Mouse (Mus musculus) thymus, adult 18-20 months (tissue): ENCODE results near the gene Pitpnm3.
A peak's percentile ranks its signal among the peaks of the same experiment; 100 is the strongest.

Experiments
- DNase-seq, 2 experiments: peaks; one replicate each; pipeline ENCODE4 v3.0.0; 2022; ENCODE audit warnings: mixed read lengths in 2 of 2

Gene Pitpnm3

DNA sequence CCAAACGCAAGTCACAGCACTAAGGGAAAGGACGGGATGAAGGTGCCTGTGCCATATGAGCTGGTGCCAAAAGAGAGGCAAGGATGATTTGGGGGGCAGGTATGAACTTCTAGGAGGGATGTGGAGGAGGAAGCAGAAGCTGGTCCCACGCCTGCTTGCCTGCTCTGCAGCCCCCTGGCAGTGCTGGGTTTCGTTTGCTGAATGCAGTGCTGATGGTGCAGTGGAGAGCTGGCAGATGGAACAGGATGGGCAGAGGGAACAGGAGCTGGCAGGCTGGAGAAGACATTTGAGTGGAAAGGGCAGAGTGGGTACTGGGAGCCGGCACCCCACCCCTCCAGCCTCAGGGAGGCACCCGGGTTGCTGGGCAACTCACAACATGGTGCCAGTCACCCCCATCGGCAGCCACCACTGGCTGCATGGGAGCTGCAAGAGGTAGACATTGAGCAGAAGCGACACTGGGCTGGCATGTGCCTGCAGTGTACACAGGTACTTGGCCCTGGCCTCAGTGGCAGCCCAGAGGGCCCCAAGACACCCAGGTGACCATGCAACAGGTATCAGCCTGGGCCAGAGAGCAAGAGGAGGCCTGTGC, 86.3 kb downstream of the Pitpnm3 start:
- no peak for DNase-seq

DNA sequence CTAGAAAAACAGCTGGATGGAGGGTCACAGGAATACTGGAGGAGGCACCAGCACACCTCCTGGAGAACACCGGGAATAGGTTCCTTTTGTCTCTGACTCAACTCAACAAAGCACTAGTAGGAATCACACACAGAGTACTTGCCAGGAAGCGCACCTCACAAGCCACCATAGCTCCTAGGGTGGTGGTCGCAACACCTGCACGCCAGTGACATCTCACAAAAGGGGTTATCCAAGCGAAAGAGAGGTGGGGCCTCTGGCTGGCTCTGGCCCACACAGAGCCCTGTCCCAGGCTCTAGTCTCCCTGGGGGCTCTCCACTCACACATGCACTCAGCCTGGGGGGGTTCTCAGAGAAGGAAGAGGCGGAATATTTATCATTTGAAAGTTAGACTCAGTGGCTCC, 86.8 kb downstream of the Pitpnm3 start:
- DNase-seq, result no peak

DNA sequence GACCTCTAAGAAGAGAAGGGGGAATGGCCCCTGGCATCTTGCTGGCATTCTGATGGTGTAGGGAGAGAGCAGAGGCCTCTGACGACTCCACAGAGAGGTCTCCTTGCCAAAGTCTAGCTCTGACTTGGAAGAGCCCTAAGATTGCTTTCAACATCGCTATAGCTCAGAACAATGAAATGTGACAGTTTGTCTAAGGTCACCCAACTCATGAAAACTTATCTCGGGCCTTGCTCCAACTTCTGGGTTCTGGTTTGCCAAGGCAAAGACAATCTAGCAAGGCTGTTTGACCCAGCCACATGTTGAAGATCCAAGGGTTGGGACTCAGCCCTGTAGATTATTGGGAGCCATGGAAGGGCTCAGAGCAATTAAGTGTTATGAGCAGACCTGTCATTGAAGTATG, 91.3 kb downstream of the Pitpnm3 start:
- DNase-seq, result no peak

DNA sequence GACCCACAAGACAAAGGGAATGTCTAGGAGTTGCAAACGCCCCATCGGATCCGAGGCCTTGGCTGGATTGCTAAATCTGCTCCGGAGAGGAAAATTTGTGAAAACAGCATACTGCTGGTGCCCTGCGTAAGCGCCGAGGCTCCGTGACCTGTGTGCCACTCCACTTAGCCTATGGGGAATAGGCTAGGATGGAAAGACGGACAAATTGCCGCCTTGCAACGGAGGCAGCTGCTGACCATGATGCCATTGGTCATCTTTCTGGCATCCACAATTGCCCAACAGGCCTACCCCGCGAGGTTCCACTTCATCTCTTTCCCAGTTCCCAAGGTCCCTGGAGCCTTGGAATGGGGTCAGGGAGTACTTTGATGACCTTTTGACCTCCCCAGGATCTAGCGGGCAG, 92.9 kb downstream of the Pitpnm3 start:
- DNase-seq, result no peak

DNA sequence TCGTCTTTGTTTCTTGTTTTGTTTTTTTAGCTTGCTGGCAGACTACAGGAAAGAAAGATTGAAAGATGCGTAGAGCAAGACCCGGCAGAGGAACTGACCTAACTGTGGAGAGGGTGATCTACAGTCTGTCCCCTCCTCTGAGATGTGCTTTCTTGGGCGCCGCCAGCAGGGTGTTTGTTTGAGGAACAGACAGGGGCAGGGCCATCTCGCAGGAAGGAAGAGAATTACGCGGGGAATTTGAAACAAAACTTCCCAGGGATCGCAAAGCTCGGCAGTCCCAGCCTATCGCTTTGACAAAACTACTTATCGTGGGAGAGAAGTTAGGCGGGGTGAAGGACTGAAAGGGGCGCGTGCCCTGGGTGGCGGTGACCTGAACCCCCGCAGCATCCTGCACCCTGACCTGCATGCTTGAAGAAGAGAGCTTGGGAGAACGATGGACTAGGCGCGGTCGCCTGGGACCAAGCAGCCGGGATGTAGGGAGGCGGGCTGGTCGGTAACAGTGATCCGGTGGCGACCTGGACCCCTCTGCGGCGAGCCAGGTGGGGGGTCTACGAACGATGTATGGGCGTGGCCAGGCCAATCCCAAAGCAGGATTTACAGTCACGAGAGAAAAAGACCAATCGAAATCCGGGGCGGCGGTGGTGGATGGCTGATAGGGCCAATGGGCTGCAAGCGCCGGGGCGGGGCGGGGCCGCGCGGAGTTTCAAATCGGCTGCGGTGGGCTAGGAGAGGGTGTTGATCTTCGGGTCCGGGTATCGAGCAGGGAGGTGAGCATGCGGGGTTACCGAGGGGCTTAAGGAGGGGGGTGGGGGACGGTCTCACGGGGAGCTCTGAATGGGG, 93.6 kb downstream of the Pitpnm3 start, which contains the start of gene Pimreg:
TSS of gene Pimreg (plus strand) at position 265 of the 840 bp plus-strand sequence.
- peak; percentile 82 to 88 for DNase-seq

DNA sequence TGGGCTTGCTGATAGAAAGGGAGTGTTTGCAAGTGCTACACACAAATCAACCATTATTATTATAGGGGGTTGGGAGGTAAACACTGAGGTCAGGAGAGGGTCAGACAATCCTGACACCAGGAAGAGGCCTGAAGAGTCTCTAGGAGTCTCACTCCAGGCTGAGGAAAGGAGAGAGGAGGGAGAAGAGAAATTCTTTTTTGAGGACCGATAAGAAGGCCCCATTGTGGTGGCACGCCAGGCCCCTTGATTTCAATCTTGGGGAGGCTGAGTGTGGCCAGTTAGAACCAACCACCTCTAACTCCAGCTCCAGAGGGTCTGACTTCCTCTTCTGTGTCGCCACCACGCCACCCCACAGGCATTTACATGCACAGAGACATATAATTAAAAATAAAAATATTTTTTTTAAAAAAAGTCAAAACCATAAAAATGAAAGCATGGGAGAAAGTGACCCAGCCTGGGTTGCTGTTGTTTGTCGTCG, 94.2 kb downstream of the Pitpnm3 start:
- no peak for DNase-seq

DNA sequence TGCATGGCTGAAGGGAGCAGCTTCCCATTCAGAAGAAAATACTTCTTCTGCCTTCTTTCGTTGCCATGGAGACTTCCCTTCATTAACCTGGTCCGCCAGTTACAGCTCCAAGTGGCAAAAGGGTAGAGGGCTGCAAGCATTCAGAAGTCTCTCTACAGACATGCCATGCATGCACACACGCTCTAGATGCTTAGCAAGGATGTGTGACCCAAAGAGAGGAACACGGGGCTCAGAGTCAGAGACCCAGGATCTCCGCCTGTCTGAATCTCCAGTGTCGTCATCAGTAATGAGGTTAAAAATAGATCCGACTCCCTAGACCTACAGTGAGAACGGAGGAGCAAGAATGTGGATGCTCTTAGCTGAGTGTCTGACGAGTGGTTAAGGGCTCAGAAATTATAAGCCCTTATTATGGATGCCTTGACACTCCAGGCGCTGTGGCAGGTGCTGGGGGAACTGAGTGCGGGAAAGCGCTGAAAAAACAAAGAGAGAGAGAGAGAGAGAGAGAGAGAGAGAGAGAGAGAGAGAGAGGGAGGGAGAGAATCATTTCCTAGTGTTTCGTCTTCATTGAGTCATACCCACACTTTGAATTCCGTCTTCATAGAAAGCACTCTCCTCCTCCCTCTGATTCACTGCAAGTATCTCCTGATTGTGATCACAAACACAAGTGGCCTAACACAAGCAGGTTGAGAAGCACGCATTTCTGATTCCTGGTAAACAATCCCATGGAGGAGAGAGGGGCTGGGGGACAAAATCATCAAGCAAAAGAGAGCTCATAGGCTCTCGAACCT, 95.8 kb downstream of the Pitpnm3 start:
- DNase-seq, result no peak

DNA sequence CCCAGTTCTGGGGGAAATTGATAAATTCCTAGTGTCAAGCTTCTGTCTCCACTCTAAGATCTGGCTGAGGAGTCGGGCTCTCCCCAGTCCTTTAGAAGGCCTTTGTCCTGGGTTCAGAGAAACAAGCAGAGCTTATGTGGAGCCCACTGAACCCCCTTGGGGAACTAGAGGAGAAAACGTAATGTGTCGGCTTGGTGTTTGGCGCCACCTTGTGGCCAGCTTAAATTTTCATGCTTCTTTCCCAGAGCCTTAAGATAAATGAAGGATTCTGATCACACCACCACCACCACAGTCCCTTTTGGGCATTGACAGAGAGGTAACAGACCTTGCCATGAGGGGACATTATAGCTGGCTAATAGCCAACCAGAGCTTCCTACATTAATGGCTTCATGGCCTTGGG, 97.6 kb downstream of the Pitpnm3 start:
- peak; percentile 30 to 41 for DNase-seq

DNA sequence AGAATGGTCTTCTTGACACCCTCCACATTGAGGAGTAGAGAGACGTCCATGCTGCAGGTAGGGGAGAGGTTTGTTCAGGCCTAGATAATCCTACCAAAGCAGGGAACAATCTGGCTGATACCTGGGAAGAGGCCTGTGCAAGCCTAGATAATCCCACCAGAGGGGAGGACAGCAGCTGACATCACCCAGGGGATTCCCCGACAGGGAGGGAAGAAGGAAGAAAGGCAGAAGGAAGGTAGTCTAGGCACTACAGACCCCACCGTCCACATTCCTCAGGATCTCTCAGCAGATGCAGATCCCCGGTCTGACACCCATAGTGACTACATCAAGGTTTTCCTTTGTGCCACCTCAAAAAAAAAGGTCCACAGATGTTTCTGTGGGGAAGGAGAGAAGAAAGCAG, 98.2 kb downstream of the Pitpnm3 start, which contains the start of gene Aipl1:
TSS of gene Aipl1 (minus strand) at position 101 of the 400 bp plus-strand sequence.
- DNase-seq, result no peak

DNA sequence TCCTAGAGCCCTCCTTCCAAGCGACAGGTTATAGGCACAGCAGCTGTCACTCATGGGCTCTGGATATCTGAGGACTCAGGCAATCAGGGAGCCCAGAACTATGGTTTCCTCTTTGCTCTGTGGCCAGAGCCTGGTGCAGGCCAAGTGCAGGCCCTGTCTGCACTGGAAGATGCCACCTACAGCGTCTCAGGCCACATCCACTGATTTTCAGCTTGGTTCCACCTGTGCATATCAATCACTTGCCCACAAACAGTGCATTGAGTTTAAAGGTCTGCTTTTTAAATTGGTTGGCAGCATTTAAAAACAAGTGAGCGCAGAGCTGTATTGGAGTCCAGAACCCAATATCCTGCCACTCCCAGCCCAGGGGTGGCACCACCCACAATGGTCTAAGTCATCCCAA, 103.0 kb downstream of the Pitpnm3 start:
- DNase-seq, result no peak

DNA sequence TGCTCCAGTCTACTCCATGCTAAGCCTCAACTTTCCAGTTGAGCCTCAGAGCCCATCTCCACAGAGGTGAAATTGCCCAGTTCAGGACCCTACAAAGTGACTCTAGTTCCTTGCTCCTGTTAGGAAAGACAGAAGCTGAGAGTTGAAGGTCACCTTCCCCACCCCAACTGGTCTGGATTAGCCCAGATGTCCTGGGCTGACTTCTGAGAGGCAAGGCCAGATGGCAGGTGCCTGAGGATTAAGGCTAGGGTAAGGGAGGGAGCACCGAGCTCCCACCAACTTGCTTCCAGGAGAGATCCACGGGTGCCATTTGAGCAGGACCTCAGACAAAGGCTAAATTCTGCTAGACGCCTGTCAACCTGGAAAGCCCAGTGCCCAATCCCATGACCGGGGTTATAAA, 103.5 kb downstream of the Pitpnm3 start:
- no peak for DNase-seq

DNA sequence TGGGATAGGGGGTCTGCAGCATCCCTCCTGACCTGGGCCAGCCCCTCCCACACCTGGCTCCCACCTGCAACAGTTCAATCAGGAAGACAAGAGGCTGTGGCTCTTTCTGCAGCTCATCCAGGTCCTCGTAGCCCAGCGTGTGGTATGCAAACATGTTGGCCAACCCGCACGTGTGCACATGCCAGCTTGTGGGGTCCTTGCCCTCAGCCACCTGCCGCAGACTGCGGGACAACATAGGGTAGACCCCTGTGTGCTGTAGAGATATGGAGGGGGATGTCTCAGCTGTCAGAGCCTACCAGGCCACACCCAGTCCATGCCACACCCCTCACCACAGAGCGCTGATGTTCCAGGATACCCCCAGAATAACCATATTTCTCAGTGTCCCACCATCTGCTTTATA, 104.2 kb downstream of the Pitpnm3 start:
- DNase-seq, result no peak

DNA sequence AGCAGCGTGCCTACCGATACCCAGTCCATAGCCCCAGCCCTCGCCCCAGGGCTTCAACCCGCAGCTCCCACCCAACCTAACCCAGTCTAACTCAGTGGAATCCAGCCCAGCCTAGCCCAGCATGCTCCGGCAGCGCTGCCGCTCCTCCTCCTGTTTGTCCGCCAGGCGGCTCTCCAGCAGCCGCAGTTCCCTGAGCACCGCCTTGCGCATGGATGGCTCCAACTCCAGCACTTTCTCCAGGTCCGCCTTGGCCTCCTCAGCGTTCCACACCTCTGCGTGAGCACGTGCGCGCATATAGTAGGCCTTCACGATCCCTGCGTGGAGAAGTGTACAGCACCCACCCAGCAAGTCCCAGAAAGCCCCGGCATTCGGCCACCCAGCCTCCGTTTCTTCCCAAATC, 106.4 kb downstream of the Pitpnm3 start:
- no peak for DNase-seq

DNA sequence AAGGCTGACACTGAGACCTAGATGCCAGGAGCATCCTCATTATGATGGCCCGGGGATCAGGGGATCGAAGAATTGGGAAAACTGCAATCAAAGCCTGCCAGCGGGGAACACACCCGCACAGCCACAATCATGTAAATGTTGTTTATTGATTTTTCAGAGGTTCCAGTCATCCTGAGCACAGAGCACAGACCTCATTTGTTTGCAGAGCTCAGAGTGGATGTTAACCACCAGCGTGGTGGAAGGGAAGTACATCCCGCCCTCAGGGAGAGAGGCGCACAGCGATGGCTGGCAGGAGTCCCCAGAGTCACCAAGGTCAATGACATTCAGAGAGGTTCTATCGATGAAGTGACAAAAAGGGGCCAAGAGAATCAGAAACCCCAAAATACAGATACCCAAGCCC, 107.7 kb downstream of the Pitpnm3 start:
- DNase-seq, result no peak

DNA sequence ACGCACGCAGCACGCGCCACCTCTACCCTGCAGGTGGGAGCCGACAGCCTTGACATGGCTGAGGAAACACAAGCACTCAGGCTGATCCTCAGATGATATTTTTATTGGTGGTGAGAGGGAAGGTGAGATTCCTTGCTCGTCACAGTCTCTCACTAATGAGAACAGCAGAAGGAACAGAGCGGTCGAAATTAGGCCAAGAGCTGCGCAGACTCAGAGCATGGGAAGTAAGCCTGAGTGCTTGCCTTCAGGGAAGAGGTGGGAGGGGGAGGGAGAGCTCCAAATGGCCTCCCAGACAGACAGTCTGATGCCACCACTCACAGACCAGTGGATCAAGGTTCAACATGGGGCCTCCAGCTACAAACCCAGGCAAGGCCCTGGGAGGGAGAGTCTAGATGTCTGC, 109.1 kb downstream of the Pitpnm3 start:
- DNase-seq, result no peak

DNA sequence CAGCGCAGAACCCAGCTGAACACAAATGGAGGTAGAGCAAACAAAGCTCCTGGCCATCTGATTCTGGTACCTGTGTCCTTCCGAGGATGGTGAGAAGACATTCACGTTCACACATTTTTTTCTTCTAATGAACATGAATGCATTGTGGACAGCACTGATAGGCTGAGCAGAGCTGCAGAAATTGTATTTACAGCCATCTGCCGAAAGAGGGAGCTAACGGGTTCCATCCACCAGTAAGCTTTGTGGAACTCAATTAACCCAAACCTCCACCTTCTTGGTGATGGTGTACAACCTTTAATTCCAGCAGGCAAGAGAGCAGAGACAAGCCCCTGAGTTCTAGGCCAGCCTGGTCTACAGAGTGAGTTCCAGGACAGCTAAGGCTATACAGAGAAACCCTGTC, 109.7 kb downstream of the Pitpnm3 start:
- no peak for DNase-seq

DNA sequence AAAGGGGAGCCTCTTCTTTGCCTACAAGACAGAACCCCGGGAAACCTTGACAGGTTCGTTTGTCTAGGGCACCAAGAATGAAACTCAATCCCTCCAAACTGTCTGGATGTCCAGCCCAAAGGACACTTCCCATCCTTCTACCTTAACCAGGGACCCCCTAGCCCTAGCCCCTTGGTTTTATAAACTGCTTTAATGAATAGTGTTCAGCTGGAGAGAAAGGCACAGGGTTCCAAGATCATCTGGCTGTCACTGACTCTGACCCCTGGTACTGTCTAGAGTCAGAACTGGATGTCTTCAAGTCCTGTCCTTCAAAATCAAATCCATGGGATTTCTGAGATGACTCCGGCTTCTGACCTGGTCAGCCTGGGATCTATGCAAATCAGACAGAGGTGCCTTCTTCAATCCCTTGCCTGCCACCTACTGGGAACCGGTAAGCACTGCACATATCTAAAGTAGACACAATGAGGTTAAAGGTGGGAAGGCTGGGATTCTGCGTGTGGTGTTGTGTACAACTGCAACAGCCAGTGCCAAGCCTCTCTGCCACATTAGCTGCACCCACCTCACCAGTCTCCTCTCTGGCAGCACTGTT, 111.3 kb downstream of the Pitpnm3 start:
- peak in 1 of 2 experiments; percentile 20 for DNase-seq

DNA sequence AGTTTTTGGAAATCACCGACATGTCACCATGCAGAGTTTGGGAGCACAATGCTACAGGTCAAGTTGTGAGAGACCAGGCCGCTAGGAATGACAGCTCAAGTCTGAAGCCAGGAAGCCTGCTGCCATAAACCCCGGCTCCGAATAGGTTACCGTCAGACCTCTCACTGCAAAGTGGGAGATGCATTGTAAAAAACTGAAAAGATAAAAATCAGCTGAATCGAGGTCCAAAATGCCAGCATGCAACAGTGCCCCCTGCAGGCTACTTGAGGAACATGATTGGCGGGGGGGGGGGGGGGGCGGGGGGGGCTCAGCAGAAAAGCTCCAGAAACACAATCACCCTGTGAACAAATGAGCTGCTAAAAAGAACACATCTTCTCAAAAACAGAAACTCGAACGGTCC, 112.0 kb downstream of the Pitpnm3 start:
- DNase-seq, result no peak

DNA sequence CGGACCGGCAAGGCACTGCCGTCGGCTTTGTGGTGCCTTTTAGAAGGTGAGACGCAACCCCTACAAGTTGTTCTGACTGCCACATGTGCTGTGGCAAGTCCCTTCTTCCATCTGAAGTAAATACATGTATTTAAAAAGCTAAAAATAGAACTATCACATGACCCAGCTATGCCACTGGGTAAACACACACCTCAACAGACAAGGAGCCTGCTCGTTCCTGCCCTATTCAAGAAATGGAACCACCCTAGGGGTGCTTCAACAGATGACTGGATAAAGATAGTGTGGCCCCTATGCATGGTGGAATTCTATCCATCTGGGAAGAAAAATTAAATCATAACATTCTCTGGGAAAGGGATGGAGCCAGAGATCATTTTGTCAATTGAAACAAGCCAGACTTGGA, 112.8 kb downstream of the Pitpnm3 start:
- DNase-seq, result no peak

DNA sequence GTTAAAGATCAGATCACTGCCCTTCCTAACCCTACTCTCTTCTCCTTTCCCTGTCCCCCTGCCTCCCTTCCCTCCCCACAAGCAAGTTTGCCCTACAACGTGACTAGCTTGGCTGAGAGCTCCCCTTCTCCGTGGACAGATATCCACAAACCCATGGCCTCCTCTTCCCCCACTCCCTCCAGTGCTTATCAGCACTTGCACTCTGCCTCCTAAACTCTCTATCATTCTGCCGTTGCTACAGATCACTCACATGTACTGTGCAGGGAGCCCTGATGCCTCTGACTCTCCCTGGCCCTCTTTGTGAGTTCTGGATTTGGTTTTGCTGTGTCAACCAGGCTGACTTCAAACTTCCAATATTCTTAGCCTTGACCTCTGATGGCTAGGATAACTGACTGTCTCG, 114.6 kb downstream of the Pitpnm3 start:
- no peak for DNase-seq

DNA sequence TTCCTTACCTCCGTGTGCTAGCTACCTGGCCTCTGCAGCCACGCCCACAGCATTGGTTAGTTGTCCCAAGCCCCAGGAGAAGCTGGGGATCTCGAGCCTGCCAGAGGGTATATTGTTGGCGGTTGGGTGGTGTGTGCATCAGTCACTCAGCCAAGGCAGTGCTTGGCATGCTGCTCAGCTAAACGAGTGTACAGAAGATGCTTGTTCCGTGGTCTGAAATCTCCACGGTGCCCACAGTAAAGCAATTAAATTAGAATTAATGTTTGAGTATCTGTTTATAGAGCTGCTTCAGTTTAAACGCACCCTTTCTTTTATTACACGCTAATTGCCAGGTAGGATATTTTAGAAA, 118.4 kb downstream of the Pitpnm3 start:
- no peak for DNase-seq

DNA sequence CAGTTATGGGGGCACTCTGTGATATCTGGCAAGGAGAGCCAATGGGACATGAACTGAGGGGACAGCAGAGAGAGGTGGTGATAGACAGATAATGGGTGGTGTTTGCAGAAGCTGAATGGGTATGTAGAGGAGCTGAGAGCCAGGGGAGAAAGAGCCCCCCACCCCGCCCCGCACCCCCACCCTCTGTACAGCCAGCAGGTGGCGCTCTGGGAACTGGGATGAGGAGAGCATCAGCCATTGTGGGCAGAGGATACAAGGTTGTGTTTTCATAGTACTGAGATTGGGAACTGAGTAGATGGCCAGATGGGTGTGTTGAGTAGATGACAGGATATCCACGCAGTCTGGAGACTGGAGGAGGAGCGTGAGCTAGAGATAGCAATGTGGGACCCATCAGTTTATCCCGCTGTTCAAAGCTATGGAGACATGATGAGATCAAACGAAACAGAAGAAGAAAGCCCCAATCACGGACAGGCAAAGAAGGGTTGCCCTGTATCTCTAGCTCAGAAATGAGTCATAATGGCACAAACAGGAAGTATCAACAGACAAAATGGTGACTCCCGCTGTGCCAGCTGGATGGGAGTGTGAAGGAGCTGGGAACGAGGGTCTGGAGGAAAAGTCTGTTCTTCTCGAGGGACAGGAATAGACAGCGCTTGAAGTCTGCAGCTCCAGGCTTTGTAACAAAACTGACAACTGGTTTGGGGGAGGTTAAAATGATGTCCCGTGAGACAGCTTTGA, 118.9 kb downstream of the Pitpnm3 start:
- no peak for DNase-seq

DNA sequence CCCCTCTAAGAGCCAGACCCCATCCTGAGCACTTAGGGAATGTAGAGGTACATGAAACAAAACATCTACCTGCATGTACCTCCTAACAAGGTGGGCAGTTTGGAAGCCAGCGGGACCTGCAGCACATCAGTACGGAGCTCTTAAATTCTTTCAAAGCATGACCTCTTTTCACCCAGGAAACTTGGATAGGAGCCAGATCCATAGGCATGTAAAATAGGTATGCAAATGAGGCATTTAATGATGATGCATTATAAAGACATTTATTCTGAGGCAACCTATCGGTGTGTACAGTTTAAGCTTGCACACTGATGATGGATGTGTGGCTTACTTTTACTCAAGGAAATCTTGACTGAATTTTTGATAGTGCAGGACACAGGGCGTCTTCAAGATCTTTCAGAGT, 120.9 kb downstream of the Pitpnm3 start:
- no peak for DNase-seq
